Mouse (Mus musculus): ENCODE measurements around the gene Arv1. TPM values are rescaled to one million over a fixed set of nuclear protein-coding genes. Genes with fewer than 3 reads are reported as not detected.

Gene Arv1
- polyA plus RNA-seq, 1 experiment from 2014 or later = 24.1 TPM

DNA sequence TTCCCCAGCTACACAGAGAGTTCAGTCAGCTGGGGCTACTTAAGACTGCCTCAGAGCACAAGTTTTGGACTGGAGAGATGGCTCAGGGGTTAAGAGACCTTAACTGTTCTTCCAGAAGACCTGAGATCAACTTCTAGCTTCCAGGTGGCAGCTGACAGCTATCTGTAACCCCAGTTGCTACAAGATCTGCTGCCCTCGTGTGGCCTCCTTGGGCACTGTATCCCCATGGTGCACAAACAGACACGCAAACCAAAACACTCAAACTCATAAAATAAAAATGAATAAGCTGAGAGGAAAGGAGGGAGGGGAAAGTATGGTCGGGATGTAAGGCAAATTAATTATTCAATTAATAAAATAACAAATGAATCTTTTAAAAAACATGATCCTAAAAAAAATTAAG is 36.6 kb downstream of the Arv1 start:
- no peaks in the 10 kb centered on the region for H3K9me3 ChIP-seq (ENCODE audit: control insufficient read depth, low read length)
- DNase-seq (ENCODE audit: low spot score) = no peak

DNA sequence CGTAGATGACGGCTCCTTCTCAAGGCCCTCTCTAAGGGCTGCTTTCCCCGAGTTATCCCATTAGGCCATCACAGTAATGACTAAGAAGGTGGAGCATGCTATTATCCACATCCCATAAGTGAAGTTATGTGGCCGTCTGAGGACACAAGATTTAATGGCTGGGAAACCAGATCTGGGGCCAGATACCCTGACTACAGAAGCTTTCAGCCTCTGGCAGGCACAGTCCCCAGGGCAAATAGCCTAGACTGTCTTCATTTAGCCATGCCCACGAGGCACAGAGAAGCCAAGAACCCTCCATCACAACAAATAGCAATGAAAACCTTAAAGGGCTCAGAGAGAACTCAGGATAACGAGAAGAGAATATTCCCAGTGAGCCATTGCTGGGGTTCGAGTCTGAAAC is 41.1 kb downstream of the Arv1 start:
- DNase-seq (ENCODE audit: low spot score) (no peak), ATAC-seq (replicated peaks; ENCODE audit: low FRiP score, low TSS enrichment, low read depth) (no peak)
- 67% methylated on average over 7 of the region's 7 CpGs for WGBS
- Histone ChIP-seq H3K9ac (ENCODE audit: low read length) (no peak overlapping the region), H3K27me3 (replicated peaks; ENCODE audit: control insufficient read depth, insufficient read depth, low read length) (no peaks in the 10 kb centered on the region), H3K4me2 (ENCODE audit: low read length) (no peak overlapping the region), H3K27ac (ENCODE audit: low read depth) (no peak overlapping the region), H3K4me3 (ENCODE audit: low read depth, low read length) (no peak overlapping the region), H3K4me1 (replicated peaks; ENCODE audit: control insufficient read depth, insufficient read depth, low read length) (no peaks in the 10 kb centered on the region), H3K36me3 (ENCODE audit: control insufficient read depth, insufficient read depth, low read length) (no peaks in the 10 kb centered on the region), H3K9me3 (ENCODE audit: control insufficient read depth, low read length) (no peaks in the 10 kb centered on the region)

More for the DNA sequence above, 36.6 kb downstream of the Arv1 start:
- Histone ChIP-seq H3K4me3 (ENCODE audit: low read depth, low read length) (no peak overlapping the region), H3K4me1 (replicated peaks; ENCODE audit: control insufficient read depth, insufficient read depth, low read length) (peaks cover 16% of the 10 kb centered on the region), H3K27ac (ENCODE audit: low read depth) (no peak overlapping the region), H3K4me2 (ENCODE audit: low read length) (no peak overlapping the region), H3K9ac (ENCODE audit: low read length) (no peak overlapping the region), H3K27me3 (replicated peaks; ENCODE audit: control insufficient read depth, insufficient read depth, low read length) (no peaks in the 10 kb centered on the region), H3K36me3 (ENCODE audit: control insufficient read depth, insufficient read depth, low read length) (no peaks in the 10 kb centered on the region)
- no peak for ATAC-seq (replicated peaks; ENCODE audit: low FRiP score, low TSS enrichment, low read depth)
- WGBS = 48% methylated on average over 3 of the region's 3 CpGs

DNA sequence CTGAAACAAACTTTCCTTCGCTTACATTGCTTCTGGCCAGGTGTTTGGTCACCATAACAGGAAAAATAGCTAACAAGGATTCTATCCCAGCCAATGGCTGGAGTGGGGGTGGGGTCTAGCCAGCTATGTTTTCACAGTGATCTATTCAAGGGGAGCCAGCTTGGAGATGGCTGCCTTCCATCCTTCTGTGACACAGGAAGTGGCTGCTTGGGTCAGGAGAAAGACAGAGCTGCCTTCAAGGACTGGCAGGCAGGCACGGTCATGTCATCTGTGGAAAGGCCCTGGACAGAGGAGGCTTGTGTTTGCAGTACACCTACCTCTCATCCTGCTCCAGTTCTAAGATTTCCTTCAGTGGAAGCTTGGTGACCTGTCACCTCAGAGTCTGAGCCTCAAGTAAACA is 50.5 kb downstream of the Arv1 start:
- Histone ChIP-seq H3K4me1 (replicated peaks; ENCODE audit: control insufficient read depth, insufficient read depth, low read length) (no peaks in the 10 kb centered on the region), H3K36me3 (ENCODE audit: control insufficient read depth, insufficient read depth, low read length) (no peaks in the 10 kb centered on the region), H3K27ac (ENCODE audit: low read depth) (no peak overlapping the region), H3K4me2 (ENCODE audit: low read length) (no peak overlapping the region), H3K4me3 (ENCODE audit: low read depth, low read length) (no peak overlapping the region), H3K9me3 (ENCODE audit: control insufficient read depth, low read length) (no peaks in the 10 kb centered on the region), H3K9ac (ENCODE audit: low read length) (no peak overlapping the region), H3K27me3 (replicated peaks; ENCODE audit: control insufficient read depth, insufficient read depth, low read length) (no peaks in the 10 kb centered on the region)
- ATAC-seq (replicated peaks; ENCODE audit: low FRiP score, low TSS enrichment, low read depth) = 0 out of 2 replicates have a peak, but pooled peaks have one; percentile 5
- 36% methylated on average over 2 of the region's 2 CpGs for WGBS
- no peak for DNase-seq (ENCODE audit: low spot score)

GRCm38 (mm10) chr8:124775695-124776094 is 53.8 kb downstream of the Arv1 start:
- H3K36me3 ChIP-seq (ENCODE audit: control insufficient read depth, insufficient read depth, low read length) = no peaks in the 10 kb centered on the region
- H3K4me2 ChIP-seq (ENCODE audit: low read length) = peak overlapping the region; percentile 31
- no peaks in the 10 kb centered on the region for H3K9me3 ChIP-seq (ENCODE audit: control insufficient read depth, low read length)
- H3K27ac ChIP-seq (ENCODE audit: low read depth) = no peak overlapping the region
- 17% methylated on average over 16 of the region's 16 CpGs for WGBS
- no peaks in the 10 kb centered on the region for H3K27me3 ChIP-seq (replicated peaks; ENCODE audit: control insufficient read depth, insufficient read depth, low read length)
- H3K9ac ChIP-seq (ENCODE audit: low read length) = no peak overlapping the region
- ATAC-seq (replicated peaks; ENCODE audit: low FRiP score, low TSS enrichment, low read depth) (no peak), DNase-seq (ENCODE audit: low spot score) (peak; percentile 83)
- peaks cover 4% of the 10 kb centered on the region for H3K4me1 ChIP-seq (replicated peaks; ENCODE audit: control insufficient read depth, insufficient read depth, low read length)
- H3K4me3 ChIP-seq (ENCODE audit: low read depth, low read length) = no peak overlapping the region

GRCm38 (mm10) chr8:124780236-124780635 is 58.3 kb downstream of the Arv1 start:
- H3K27ac ChIP-seq (ENCODE audit: low read depth) = 0 out of 2 replicates have a peak overlapping the region, but pooled peaks have one; percentile 17
- peaks cover 9% of the 10 kb centered on the region for H3K4me1 ChIP-seq (replicated peaks; ENCODE audit: control insufficient read depth, insufficient read depth, low read length)
- no peaks in the 10 kb centered on the region for H3K27me3 ChIP-seq (replicated peaks; ENCODE audit: control insufficient read depth, insufficient read depth, low read length)
- no peaks in the 10 kb centered on the region for H3K36me3 ChIP-seq (ENCODE audit: control insufficient read depth, insufficient read depth, low read length)
- H3K9ac ChIP-seq (ENCODE audit: low read length) = no peak overlapping the region
- 8% methylated on average over 7 of the region's 7 CpGs for WGBS
- H3K4me2 ChIP-seq (ENCODE audit: low read length) = peak overlapping the region; percentile 7; the same call in 1 of the 2 replicates
- no peak overlapping the region for H3K4me3 ChIP-seq (ENCODE audit: low read depth, low read length)
- peak; percentile 61 for DNase-seq (ENCODE audit: low spot score)
- H3K9me3 ChIP-seq (ENCODE audit: control insufficient read depth, low read length) = no peaks in the 10 kb centered on the region
- ATAC-seq (replicated peaks; ENCODE audit: low FRiP score, low TSS enrichment, low read depth) = peak; percentile 48; the same call in 1 of the 2 replicates

DNA sequence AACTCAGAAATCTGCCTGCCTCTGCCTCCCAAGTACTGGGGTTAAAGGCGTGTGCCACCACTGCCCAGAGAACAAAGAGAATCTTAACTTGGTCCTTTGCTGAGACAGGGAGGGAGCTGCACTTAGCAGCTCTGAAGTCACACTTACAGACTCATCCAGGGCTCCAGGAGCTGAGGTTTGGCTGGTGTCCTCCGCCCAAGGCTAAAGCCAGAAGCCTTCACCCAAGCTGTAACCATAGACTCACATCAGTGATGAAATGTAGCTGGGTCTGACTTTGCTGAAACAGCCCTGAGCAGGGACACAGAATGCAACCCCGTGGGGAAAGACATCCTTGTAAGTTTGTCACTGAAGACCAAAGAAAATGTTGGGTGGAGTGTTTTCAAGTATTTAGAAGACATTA is 60.5 kb downstream of the Arv1 start:
- Histone ChIP-seq H3K27ac (ENCODE audit: low read depth) (no peak overlapping the region), H3K9me3 (ENCODE audit: control insufficient read depth, low read length) (no peaks in the 10 kb centered on the region), H3K27me3 (replicated peaks; ENCODE audit: control insufficient read depth, insufficient read depth, low read length) (0 out of 2 replicates have a peak, but pooled peaks cover 9% of the 10 kb centered on the region), H3K4me3 (ENCODE audit: low read depth, low read length) (no peak overlapping the region), H3K9ac (ENCODE audit: low read length) (no peak overlapping the region), H3K4me1 (replicated peaks; ENCODE audit: control insufficient read depth, insufficient read depth, low read length) (peaks cover 9% of the 10 kb centered on the region), H3K36me3 (ENCODE audit: control insufficient read depth, insufficient read depth, low read length) (no peaks in the 10 kb centered on the region), H3K4me2 (ENCODE audit: low read length) (no peak overlapping the region)
- WGBS = 71% methylated on average over 3 of the region's 3 CpGs
- DNase-seq (ENCODE audit: low spot score) (no peak), ATAC-seq (replicated peaks; ENCODE audit: low FRiP score, low TSS enrichment, low read depth) (no peak)

- no peaks in the 10 kb centered on the region for H3K9me3 ChIP-seq (ENCODE audit: control insufficient read depth, low read length)
- no peaks in the 10 kb centered on the region for H3K36me3 ChIP-seq (ENCODE audit: control insufficient read depth, insufficient read depth, low read length)
- 90% methylated on average over 15 of the region's 15 CpGs for WGBS
- H3K4me3 ChIP-seq (ENCODE audit: low read depth, low read length) = no peak overlapping the region
- ATAC-seq (replicated peaks; ENCODE audit: low FRiP score, low TSS enrichment, low read depth) (no peak), DNase-seq (ENCODE audit: low spot score) (no peak)
- no peak overlapping the region for H3K4me2 ChIP-seq (ENCODE audit: low read length)
- peaks cover 9% of the 10 kb centered on the region for H3K4me1 ChIP-seq (replicated peaks; ENCODE audit: control insufficient read depth, insufficient read depth, low read length)
- H3K9ac ChIP-seq (ENCODE audit: low read length) = no peak overlapping the region
- H3K27me3 ChIP-seq (replicated peaks; ENCODE audit: control insufficient read depth, insufficient read depth, low read length) = 0 out of 2 replicates have a peak, but pooled peaks cover 9% of the 10 kb centered on the region
- no peak overlapping the region for H3K27ac ChIP-seq (ENCODE audit: low read depth)
Observed at GRCm38 (mm10) chr8:124783228-124783627, 61.3 kb downstream of the Arv1 start.

Other genes starting within 250 kb of the Arv1 start
- 35.3 and 38.2 TPM in 2 replicates for gene Cog2, start 201.4 kb upstream of the Arv1 start, polyA plus RNA-seq (2014; fragmentation: Nextera tagmentation; extraction: Ambion mirVana)
- gene Agt, start 152.4 kb upstream of the Arv1 start, polyA plus RNA-seq (2014; fragmentation: Nextera tagmentation; extraction: Ambion mirVana) = 2.2 and 2.7 TPM in 2 replicates
- gene Capn9, start 146.0 kb upstream of the Arv1 start, polyA plus RNA-seq (2014; fragmentation: Nextera tagmentation; extraction: Ambion mirVana) = 0.15 TPM in 1 of 2 replicates, not detected in the other
- 37.6 and 38.1 TPM in 2 replicates for gene 2310022B05Rik, start 58.8 kb upstream of the Arv1 start, polyA plus RNA-seq (2014; fragmentation: Nextera tagmentation; extraction: Ambion mirVana)
- 45.9 and 50.0 TPM in 2 replicates for gene Ttc13, start 156 bp upstream of the Arv1 start, polyA plus RNA-seq (2014; fragmentation: Nextera tagmentation; extraction: Ambion mirVana)
- 6.5 and 6.9 TPM in 2 replicates for gene Fam89a, start 29.7 kb downstream of the Arv1 start, polyA plus RNA-seq (2014; fragmentation: Nextera tagmentation; extraction: Ambion mirVana)
- 0.78 and 1.2 TPM in 2 replicates for gene Trim67, start 71.0 kb downstream of the Arv1 start, polyA plus RNA-seq (2014; fragmentation: Nextera tagmentation; extraction: Ambion mirVana)
- 103 and 105 TPM in 2 replicates for gene Gnpat, start 140.9 kb downstream of the Arv1 start, polyA plus RNA-seq (2014; fragmentation: Nextera tagmentation; extraction: Ambion mirVana)
- 45.2 and 46.4 TPM in 2 replicates for gene 2810004N23Rik, start 141.0 kb downstream of the Arv1 start, polyA plus RNA-seq (2014; fragmentation: Nextera tagmentation; extraction: Ambion mirVana)
- gene Exoc8, start 175.6 kb downstream of the Arv1 start, polyA plus RNA-seq (2014; fragmentation: Nextera tagmentation; extraction: Ambion mirVana) = 7.5 and 7.7 TPM in 2 replicates
- gene Sprtn, start 175.7 kb downstream of the Arv1 start, polyA plus RNA-seq (2014; fragmentation: Nextera tagmentation; extraction: Ambion mirVana) = 7.9 and 8.8 TPM in 2 replicates
- gene Egln1, start 227.2 kb downstream of the Arv1 start, polyA plus RNA-seq (2014; fragmentation: Nextera tagmentation; extraction: Ambion mirVana) = 16.8 and 18.7 TPM in 2 replicates

Measured in intestine, embryonic 14.5 days (tissue).